Mouse (Mus musculus) brain, embryonic 14.5 days (tissue): ENCODE results near the gene Rmdn2.

Experiments
- CTCF ChIP-seq: fragments of 200-500 bp; IDR thresholded peaks from 2 replicates; pipeline ENCODE4 v1.5.1; 2012; ENCODE audit warnings: inconsistent platforms, mild to moderate bottlenecking, moderate library complexity, borderline replicate concordance; ENCODE audit not compliant: insufficient read depth, insufficient read length; ENCODE audit errors: extremely low read depth
- POLR2A ChIP-seq: fragments of 200-500 bp; IDR thresholded peaks from 2 replicates; pipeline ENCODE4 v1.6.1; 2012; ENCODE audit warnings: mild to moderate bottlenecking, inconsistent platforms, borderline replicate concordance; ENCODE audit not compliant: poor library complexity, insufficient read depth, insufficient read length, severe bottlenecking; ENCODE audit errors: extremely low read depth

DNA sequence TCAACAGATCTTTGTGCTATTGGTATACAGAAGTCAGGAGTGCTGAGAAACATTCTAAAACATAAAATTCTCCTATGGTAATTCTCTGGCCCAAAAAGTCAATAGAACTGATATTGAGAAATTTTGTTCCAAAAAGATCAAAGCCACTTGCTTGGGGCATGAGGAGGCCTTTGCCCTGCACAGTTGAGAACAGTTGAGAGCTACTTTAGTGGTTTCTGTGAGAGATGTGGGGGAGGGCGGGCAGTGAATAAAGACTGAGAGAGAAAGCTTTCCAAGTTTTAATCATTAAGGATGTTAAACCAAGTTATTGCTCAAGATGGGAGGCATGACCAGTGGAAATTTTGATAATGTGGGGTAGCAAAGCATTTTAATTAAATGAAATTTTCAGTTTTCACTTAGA lies 2.0 kb upstream of the Rmdn2 start:
- no peak for TF ChIP-seq POLR2A
- TF ChIP-seq CTCF, result no peak
